19 mouse cellular contexts compared by ENCODE assay signal in the genomic region with DNA sequence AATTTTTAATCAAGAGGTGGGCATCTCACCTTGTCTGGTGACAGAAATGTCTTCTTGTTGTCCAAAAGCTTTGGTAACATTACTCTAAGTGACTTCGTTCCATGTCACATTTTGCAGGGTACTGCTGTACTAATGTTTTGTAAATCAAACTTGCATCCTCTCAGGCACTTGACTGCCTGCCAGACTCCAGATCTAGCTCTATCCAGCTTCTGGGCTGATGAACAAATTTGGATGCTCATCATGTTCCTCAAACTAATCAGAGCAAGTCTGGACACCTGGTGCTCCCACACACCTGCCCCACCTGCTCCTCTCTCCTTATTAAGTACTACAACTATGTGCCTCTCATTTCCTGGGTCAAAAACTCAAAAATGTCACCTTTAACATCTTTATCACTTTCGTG.
DNase-seq lines count a peak whose midpoint lies in the region; ATAC-seq lines count a peak whose summit lies in the region.
"Had no signal": no experiment of that assay in that cellular context is flagged by ENCODE, and none has a peak within 500 bp of the region (broad histone marks: within the 10 kb centered on the region; RNA-seq: fewer than 3 reads in every experiment).

No protein-coding gene starts in this region.

- DNase-seq in heart, adult 11 months, result peak; percentile 42
- peak; percentile 12 for DNase-seq in cerebellum, adult 9-10 months
- DNase-seq in cerebellum, postnatal 10 days, result peak; percentile 13 to 17
- DNase-seq in layer of hippocampus, postnatal 10 days (ENCODE audit: low spot score in 2 of 2), result peak; percentile 13 to 27
- no peak for DNase-seq in frontal cortex, postnatal 36 days (ENCODE audit: low spot score in 2 of 2)
- DNase-seq in spleen, adult 12 weeks (ENCODE audit: low spot score), result no peak
- DNase-seq: adrenal gland, adult 2 months; adrenal gland, postnatal 25 days; gastrocnemius, postnatal 14 days; heart, postnatal 10 days; heart, postnatal 4 days had no signal

- WGBS in heart, embryonic 11.5 days (ENCODE audit: insufficient replicate concordance), result 87% methylated on average over 2 of the region's 2 CpGs

- ATAC-seq in heart, embryonic 11.5 days (replicated peaks; ENCODE audit: insufficient number of reproducible peaks, low FRiP score, low TSS enrichment), result no peak
- ATAC-seq in erythroid progenitor cell, adult 5-6 weeks (replicated peaks; ENCODE audit: low FRiP score, poor library complexity, severe bottlenecking), result no peak
- ATAC-seq: forebrain, embryonic 16.5 days; hindbrain, embryonic 16.5 days; inflammation-experienced regulatory T-cells, adult 6 months had no signal

- no peaks in the 10 kb centered on the region for H3K36me3 ChIP-seq in heart, embryonic 11.5 days (ENCODE audit: control insufficient read depth, insufficient read depth, low read length)
- H3K36me3 ChIP-seq: embryonic facial prominence, embryonic 12.5 days; forebrain, embryonic 12.5 days; hindbrain, embryonic 12.5 days had no signal

- H3K27me3 ChIP-seq in heart, embryonic 11.5 days (ENCODE audit: control insufficient read depth, insufficient read depth, low read length), result no peaks in the 10 kb centered on the region
- H3K27me3 ChIP-seq: embryonic facial prominence, embryonic 12.5 days; forebrain, embryonic 12.5 days; hindbrain, embryonic 12.5 days had no signal

- no peaks in the 10 kb centered on the region for H3K9me3 ChIP-seq in heart, embryonic 11.5 days (replicated peaks; ENCODE audit: control insufficient read depth, low read length)
- H3K9me3 ChIP-seq: embryonic facial prominence, embryonic 12.5 days; forebrain, embryonic 12.5 days; hindbrain, embryonic 12.5 days had no signal

- H3K4me1 ChIP-seq in heart, embryonic 11.5 days (ENCODE audit: control insufficient read depth, insufficient read depth, low read length), result no peaks in the 10 kb centered on the region
- H3K4me1 ChIP-seq: embryonic facial prominence, embryonic 12.5 days; forebrain, embryonic 12.5 days; hindbrain, embryonic 12.5 days had no signal

- no peak overlapping the region for H3K4me3 ChIP-seq in heart, embryonic 11.5 days (ENCODE audit: low read depth, low read length)
- H3K4me3 ChIP-seq: embryonic facial prominence, embryonic 12.5 days; forebrain, embryonic 12.5 days; hindbrain, embryonic 12.5 days had no signal

- no peak overlapping the region for H3K4me2 ChIP-seq in heart, embryonic 11.5 days
- H3K4me2 ChIP-seq: embryonic facial prominence, embryonic 12.5 days; forebrain, embryonic 12.5 days; hindbrain, embryonic 12.5 days had no signal

- H3K9ac ChIP-seq in heart, embryonic 11.5 days (ENCODE audit: low read depth, low read length), result no peak overlapping the region
- H3K9ac ChIP-seq: embryonic facial prominence, embryonic 12.5 days; forebrain, embryonic 12.5 days; hindbrain, embryonic 12.5 days had no signal

- no peak overlapping the region for H3K27ac ChIP-seq in heart, embryonic 11.5 days (ENCODE audit: low read depth, low read length)
- H3K27ac ChIP-seq: embryonic facial prominence, embryonic 12.5 days; forebrain, embryonic 12.5 days; hindbrain, embryonic 12.5 days had no signal

Comparison
In these comparisons a context has a peak if more than half of its experiments do, and no peak if none do; other contexts are left out.
1. DNase-seq: peak in heart, adult 11 months (single experiment), cerebellum, adult 9-10 months (single experiment), cerebellum, postnatal 10 days (2 of 2) and layer of hippocampus, postnatal 10 days (2 of 2); none in frontal cortex, postnatal 36 days (0 of 2) and spleen, adult 12 weeks (single experiment).